Mouse (Mus musculus): ENCODE measurements at regions not wholly inside any gene's neighbourhood (a gene's known extent, or its start where the extent isn't known, plus 50 kb on each side); places are given as distances from the start of the nearest gene placed in this dataset.

DNA sequence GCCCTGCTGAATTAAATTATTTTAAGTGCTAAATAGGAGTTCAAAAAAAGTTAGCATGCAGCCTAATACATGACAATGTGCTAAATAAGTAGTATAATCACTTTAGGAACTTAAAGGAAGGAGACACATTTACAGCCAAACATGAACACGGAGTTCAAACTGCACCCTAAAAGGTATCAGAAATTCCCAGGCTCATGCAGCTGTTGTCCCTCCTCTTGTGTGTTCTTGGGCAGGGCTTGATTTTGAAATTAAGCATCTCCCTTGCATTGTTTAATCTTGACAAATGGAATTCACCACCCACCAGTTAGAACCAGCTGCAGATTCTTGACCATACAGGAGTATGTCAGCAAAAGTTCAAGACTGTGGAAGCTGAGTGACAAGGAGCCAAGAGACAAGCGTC lies 137.3 kb upstream of the Kirrel3 start:
- Histone ChIP-seq H3K36me3 (ENCODE audit: insufficient read depth, low read length) (no peaks in the 10 kb centered on the region), H3K27me3 (ENCODE audit: insufficient read depth, low read length) (no peaks in the 10 kb centered on the region), H3K4me3 (replicated peaks; ENCODE audit: low read depth, low read length) (no peak overlapping the region), H3K4me2 (ENCODE audit: low read length) (no peak overlapping the region), H3K9ac (ENCODE audit: low read depth, low read length) (no peak overlapping the region), H3K27ac (no peak overlapping the region), H3K4me1 (replicated peaks; ENCODE audit: insufficient read depth, low read length) (no peaks in the 10 kb centered on the region), H3K9me3 (replicated peaks; ENCODE audit: low read length) (no peaks in the 10 kb centered on the region)
- DNase-seq (ENCODE audit: low spot score) (no peak), ATAC-seq (replicated peaks; ENCODE audit: low FRiP score, low read depth) (no peak)
- 64% methylated on average over 2 of the region's 2 CpGs for WGBS
- no peak for TF ChIP-seq CTCF (IDR thresholded peaks at IDR 0.05; ENCODE audit: low read depth)

DNA sequence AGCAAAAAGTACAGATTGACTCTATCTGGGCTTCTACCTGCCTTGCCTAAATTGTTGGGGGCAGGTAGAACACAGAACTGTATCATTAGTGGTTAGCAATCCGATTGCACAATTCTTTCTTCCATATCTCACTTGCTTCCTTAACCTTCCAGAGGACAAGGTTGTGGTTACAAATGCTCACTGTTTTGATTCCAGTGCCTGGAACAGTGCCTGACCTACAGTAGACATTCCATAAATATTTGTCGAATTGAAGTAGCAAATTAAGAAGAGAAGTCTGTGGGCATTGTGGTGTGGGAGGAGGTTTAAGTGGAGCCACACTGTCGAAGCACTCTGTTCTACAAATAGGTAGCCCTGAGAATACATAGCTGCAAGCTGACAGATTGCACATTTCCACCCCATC lies 135.7 kb upstream of the Kirrel3 start:
- Histone ChIP-seq H3K27me3 (ENCODE audit: insufficient read depth, low read length) (no peaks in the 10 kb centered on the region), H3K9ac (ENCODE audit: low read depth, low read length) (no peak overlapping the region), H3K4me3 (replicated peaks; ENCODE audit: low read depth, low read length) (no peak overlapping the region), H3K4me2 (ENCODE audit: low read length) (no peak overlapping the region), H3K9me3 (replicated peaks; ENCODE audit: low read length) (no peaks in the 10 kb centered on the region), H3K27ac (no peak overlapping the region), H3K36me3 (ENCODE audit: insufficient read depth, low read length) (no peaks in the 10 kb centered on the region), H3K4me1 (replicated peaks; ENCODE audit: insufficient read depth, low read length) (no peaks in the 10 kb centered on the region)
- no peak for DNase-seq (ENCODE audit: low spot score)
- ATAC-seq (replicated peaks; ENCODE audit: low FRiP score, low read depth): no peak
- TF ChIP-seq CTCF (IDR thresholded peaks at IDR 0.05; ENCODE audit: low read depth): no peak
- WGBS: 43% methylated on average over 3 of the region's 3 CpGs

DNA sequence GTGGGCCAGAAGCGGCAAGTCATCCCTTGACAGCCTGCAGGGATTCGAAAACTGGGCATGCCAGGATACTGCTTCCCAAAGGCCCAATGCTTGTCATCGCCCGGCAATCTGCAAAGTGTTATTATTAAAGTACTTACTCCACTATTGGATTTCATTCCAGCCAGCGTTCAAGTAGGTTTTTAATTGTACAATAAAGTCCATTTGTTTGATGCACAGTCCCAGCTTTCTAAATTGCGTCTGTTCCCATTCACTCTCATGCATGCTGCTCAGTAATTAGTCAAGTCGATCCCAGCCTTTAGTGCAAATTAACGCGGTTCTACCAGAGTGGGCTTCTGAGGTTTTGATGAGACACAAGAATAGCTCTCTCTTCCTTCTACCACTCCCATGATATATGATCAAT lies 131.9 kb upstream of the Kirrel3 start:
- no peak for ATAC-seq (replicated peaks; ENCODE audit: low FRiP score, low read depth)
- H3K27ac ChIP-seq: no peak overlapping the region
- no peaks in the 10 kb centered on the region for H3K9me3 ChIP-seq (replicated peaks; ENCODE audit: low read length)
- DNase-seq (ENCODE audit: low spot score): no peak
- no peak overlapping the region for H3K9ac ChIP-seq (ENCODE audit: low read depth, low read length)
- no peak overlapping the region for H3K4me3 ChIP-seq (replicated peaks; ENCODE audit: low read depth, low read length)
- H3K36me3 ChIP-seq (ENCODE audit: insufficient read depth, low read length): no peaks in the 10 kb centered on the region
- 75% methylated on average over 9 of the region's 9 CpGs for WGBS
- no peak overlapping the region for H3K4me2 ChIP-seq (ENCODE audit: low read length)
- no peaks in the 10 kb centered on the region for H3K4me1 ChIP-seq (replicated peaks; ENCODE audit: insufficient read depth, low read length)
- H3K27me3 ChIP-seq (ENCODE audit: insufficient read depth, low read length): no peaks in the 10 kb centered on the region
- TF ChIP-seq CTCF (IDR thresholded peaks at IDR 0.05; ENCODE audit: low read depth): no peak

DNA sequence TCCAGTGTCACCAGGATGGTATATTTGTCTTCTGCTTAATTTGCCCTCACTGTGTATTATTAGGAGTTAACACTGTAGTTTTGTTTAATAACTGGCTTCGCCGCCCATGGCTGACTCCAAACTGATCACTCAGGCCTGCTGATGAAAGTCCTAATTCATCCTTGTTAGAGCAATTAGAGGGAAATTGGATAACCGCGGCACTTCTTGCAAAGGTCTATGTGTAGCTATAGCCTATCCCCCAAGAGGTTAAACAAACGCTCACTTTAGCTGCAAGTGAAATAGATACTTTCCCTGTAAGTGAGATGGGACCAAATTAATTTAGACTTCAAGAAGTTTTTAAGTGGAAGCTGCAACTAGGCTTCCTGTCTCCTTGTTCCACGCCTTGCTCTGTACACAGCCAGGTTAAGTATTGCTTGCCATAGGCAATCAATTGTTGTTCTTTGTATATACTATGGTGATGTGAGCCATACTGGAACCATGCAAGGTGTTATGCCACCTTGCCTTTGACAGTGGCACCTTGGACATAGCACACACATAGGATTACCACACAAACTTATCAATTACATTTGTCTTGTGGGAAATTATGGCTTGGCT lies 130.9 kb upstream of the Kirrel3 start:
- TF ChIP-seq CTCF (IDR thresholded peaks at IDR 0.05; ENCODE audit: low read depth): no peak
- Histone ChIP-seq H3K4me2 (ENCODE audit: low read length) (no peak overlapping the region), H3K9ac (ENCODE audit: low read depth, low read length) (no peak overlapping the region), H3K27ac (no peak overlapping the region), H3K9me3 (replicated peaks; ENCODE audit: low read length) (no peaks in the 10 kb centered on the region), H3K27me3 (ENCODE audit: insufficient read depth, low read length) (no peaks in the 10 kb centered on the region), H3K4me3 (replicated peaks; ENCODE audit: low read depth, low read length) (no peak overlapping the region), H3K36me3 (ENCODE audit: insufficient read depth, low read length) (no peaks in the 10 kb centered on the region), H3K4me1 (replicated peaks; ENCODE audit: insufficient read depth, low read length) (no peaks in the 10 kb centered on the region)
- peak; percentile 64 for DNase-seq (ENCODE audit: low spot score)
- 0 out of 2 replicates have a peak, but pooled peaks have one; percentile 49 for ATAC-seq (replicated peaks; ENCODE audit: low FRiP score, low read depth)
- 33% methylated on average over 6 of the region's 6 CpGs for WGBS

DNA sequence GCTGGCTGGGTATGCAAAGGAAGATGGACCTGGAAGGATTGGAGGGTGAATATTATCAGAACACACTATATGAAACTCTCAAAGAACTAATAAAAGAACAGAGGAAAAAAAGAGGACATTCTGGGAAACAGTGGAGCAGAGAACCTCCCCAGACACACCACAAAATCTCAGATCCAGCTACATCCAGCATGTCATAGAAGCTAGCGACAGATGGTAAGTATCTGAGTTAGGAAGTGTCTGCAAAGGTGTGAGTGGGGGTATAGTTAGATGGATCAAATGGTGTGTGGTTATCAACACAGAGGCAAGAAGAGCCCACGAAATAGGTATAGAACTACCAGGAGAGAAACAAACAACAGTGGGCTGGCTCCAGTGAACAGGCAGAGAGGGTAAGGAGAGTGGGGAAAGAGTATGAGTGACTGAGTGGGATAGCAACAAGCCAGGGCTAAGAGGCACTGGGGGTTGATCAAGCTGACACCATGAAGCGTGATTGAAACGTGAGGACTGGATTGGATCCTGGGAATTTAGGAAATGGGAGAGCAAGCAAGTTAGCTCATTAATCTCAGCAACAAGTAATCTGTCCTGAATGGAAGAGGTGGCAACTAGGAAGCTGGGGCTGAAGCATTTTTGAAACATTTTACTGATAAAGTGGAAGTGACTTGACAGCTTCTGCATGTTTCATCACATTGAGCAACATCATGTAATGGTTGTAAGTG lies 114.9 kb upstream of the Kirrel3 start:
- no peak for DNase-seq (ENCODE audit: low spot score)
- no peak for ATAC-seq (replicated peaks; ENCODE audit: low FRiP score, low read depth)
- Histone ChIP-seq H3K36me3 (ENCODE audit: insufficient read depth, low read length) (no peaks in the 10 kb centered on the region), H3K9me3 (replicated peaks; ENCODE audit: low read length) (no peaks in the 10 kb centered on the region), H3K4me1 (replicated peaks; ENCODE audit: insufficient read depth, low read length) (no peaks in the 10 kb centered on the region), H3K9ac (ENCODE audit: low read depth, low read length) (no peak overlapping the region), H3K27ac (no peak overlapping the region), H3K4me2 (ENCODE audit: low read length) (no peak overlapping the region), H3K4me3 (replicated peaks; ENCODE audit: low read depth, low read length) (no peak overlapping the region), H3K27me3 (ENCODE audit: insufficient read depth, low read length) (no peaks in the 10 kb centered on the region)
- WGBS: 54% methylated on average over 4 of the region's 4 CpGs
- TF ChIP-seq CTCF (IDR thresholded peaks at IDR 0.05; ENCODE audit: low read depth): no peak

DNA sequence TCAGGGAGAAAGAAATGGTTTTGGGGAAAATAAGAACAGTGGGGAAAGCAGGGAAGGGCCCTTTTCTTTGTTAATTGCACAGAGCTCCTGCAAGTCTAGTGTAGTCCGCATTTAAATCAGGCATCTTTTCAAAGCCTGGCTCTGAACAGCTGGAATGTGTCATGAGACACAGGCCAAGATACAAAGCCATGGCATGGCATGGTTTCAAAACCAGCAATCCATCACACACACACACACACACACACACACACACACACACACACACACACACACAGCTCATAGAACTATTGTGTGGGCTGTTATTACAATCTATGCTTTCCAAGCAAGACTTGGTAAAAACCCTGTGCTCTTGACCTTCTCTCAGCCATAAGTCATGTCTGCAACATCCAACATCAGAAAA lies 110.5 kb upstream of the Kirrel3 start:
- H3K4me2 ChIP-seq (ENCODE audit: low read length): no peak overlapping the region
- ATAC-seq (replicated peaks; ENCODE audit: low FRiP score, low read depth): no peak
- 64% methylated on average over 1 of the region's 1 CpGs for WGBS
- no peak overlapping the region for H3K9ac ChIP-seq (ENCODE audit: low read depth, low read length)
- H3K27me3 ChIP-seq (ENCODE audit: insufficient read depth, low read length): no peaks in the 10 kb centered on the region
- H3K4me3 ChIP-seq (replicated peaks; ENCODE audit: low read depth, low read length): no peak overlapping the region
- no peak for TF ChIP-seq CTCF (IDR thresholded peaks at IDR 0.05; ENCODE audit: low read depth)
- DNase-seq (ENCODE audit: low spot score): no peak
- no peaks in the 10 kb centered on the region for H3K4me1 ChIP-seq (replicated peaks; ENCODE audit: insufficient read depth, low read length)
- H3K27ac ChIP-seq: no peak overlapping the region
- H3K36me3 ChIP-seq (ENCODE audit: insufficient read depth, low read length): no peaks in the 10 kb centered on the region
- H3K9me3 ChIP-seq (replicated peaks; ENCODE audit: low read length): no peaks in the 10 kb centered on the region
